Mouse (Mus musculus): ENCODE results near the gene Snrpc. TPM values are rescaled to one million over a fixed set of nuclear protein-coding genes. Genes with fewer than 3 reads are reported as not detected.

Snrpc gene
- polyA plus RNA-seq, 1 experiment from 2014 or later: 330 TPM

DNA sequence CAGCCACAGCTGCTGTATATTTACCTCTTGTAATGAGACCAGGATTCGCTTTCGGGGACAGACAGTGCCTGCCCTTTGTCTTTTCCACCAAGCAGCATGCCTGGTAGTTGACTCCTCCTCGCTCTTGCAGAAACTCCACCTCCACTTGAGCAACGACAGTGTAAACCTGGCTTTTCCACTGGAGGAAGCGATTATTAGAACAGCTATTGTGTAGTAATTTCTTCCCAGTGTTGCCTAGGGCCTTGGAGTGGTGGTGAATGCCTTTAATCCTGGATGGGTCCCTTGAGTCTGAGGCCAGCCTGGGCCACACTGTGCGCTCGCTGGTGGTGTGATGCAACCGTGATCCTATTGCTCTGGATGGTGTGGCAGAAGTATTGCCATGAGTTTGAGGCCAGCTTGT, 45.2 kb downstream of the Snrpc start:
- Histone ChIP-seq H3K27me3 (no peaks in the 10 kb centered on the region), H3K4me3 (replicated peaks) (no peak overlapping the region), H3K36me3 (peaks cover 97% of the 10 kb centered on the region), H3K27ac (no peak overlapping the region), H3K4me1 (no peaks in the 10 kb centered on the region), H3K9ac (no peak overlapping the region), H3K9me3 (replicated peaks) (no peaks in the 10 kb centered on the region), H3K4me2 (no peak overlapping the region)
- no peak for ATAC-seq (replicated peaks; ENCODE audit: low FRiP score)
- WGBS: 91% methylated on average over 8 of the region's 8 CpGs

GRCm38 (mm10) chr17:27883994-27884393, 46.0 kb downstream of the Snrpc start:
- Histone ChIP-seq H3K36me3 (peaks cover 92% of the 10 kb centered on the region), H3K4me2 (no peak overlapping the region), H3K4me1 (no peaks in the 10 kb centered on the region), H3K9me3 (replicated peaks) (no peaks in the 10 kb centered on the region), H3K27me3 (no peaks in the 10 kb centered on the region), H3K27ac (no peak overlapping the region), H3K4me3 (replicated peaks) (no peak overlapping the region), H3K9ac (no peak overlapping the region)
- 89% methylated on average over 6 of the region's 6 CpGs for WGBS
- ATAC-seq (replicated peaks; ENCODE audit: low FRiP score): no peak

DNA sequence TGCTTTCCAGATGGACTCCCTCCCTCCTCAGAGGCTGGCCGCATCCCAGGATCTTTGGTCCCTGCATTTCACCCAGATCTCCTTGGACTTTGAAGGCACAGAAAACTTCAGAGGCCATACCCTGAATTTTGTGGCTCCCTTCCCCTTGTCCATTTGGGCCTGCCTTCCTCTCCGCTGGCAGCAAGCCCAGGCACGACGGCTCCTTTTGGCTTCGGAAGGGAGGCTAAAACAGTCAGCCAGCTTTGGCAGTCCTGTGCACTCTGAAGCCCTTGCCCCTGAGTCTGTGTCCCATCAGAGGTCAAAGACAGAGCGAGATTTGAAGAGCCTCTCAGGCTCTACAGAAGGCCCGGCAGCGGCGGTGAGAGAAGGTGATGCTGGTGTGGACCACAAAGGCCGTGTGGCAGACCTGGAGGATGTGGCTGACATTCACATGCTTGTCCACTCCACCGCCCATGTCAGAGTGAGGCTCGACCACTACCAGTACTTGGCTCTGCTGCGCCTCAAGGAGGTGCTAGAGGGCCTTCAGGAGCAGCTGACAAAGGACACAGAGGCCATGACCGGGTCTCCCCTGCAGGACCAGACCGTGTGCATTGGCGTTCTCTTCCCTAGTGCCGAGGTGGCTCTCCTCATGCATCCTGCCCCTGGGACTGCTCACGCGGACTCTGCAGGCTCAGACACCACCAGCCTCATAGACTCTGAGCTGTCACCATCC, 48.7 kb downstream of the Snrpc start:
- Histone ChIP-seq H3K9ac (no peak overlapping the region), H3K9me3 (replicated peaks) (no peaks in the 10 kb centered on the region), H3K27ac (no peak overlapping the region), H3K4me3 (replicated peaks) (no peak overlapping the region), H3K36me3 (peaks cover 92% of the 10 kb centered on the region), H3K4me1 (no peaks in the 10 kb centered on the region), H3K27me3 (no peaks in the 10 kb centered on the region), H3K4me2 (no peak overlapping the region)
- WGBS: 87% methylated on average over 19 of the region's 19 CpGs
- no peak for ATAC-seq (replicated peaks; ENCODE audit: low FRiP score)

Other genes with a start within 250 kb of the Snrpc start
- gene Nudt3, start 214.7 kb upstream of the Snrpc start, polyA plus RNA-seq (2015; fragmentation: Nextera tagmentation; extraction: Ambion mirVana): 75.2 and 81.5 TPM in 2 replicates
- gene RPS10-NUDT3, start 202.9 kb upstream of the Snrpc start, polyA plus RNA-seq (2015; fragmentation: Nextera tagmentation; extraction: Ambion mirVana): not detected in 2 replicates
- gene Rps10, start 201.5 kb upstream of the Snrpc start, polyA plus RNA-seq (2015; fragmentation: Nextera tagmentation; extraction: Ambion mirVana): 973 and 1,016 TPM in 2 replicates
- 0.99 and 1.5 TPM in 2 replicates for gene Pacsin1, start 182.6 kb upstream of the Snrpc start, polyA plus RNA-seq (2015; fragmentation: Nextera tagmentation; extraction: Ambion mirVana)
- gene Spdef, start 109.2 kb upstream of the Snrpc start, polyA plus RNA-seq (2015; fragmentation: Nextera tagmentation; extraction: Ambion mirVana): 0.16 and 1.4 TPM in 2 replicates
- 16.7 and 16.8 TPM in 2 replicates for gene D17Wsu92e, start 17.5 kb upstream of the Snrpc start, polyA plus RNA-seq (2015; fragmentation: Nextera tagmentation; extraction: Ambion mirVana)
- gene Uhrf1bp1, start 18.3 kb downstream of the Snrpc start, polyA plus RNA-seq (2015; fragmentation: Nextera tagmentation; extraction: Ambion mirVana): 6.1 and 7.9 TPM in 2 replicates
- 12.4 and 14.4 TPM in 2 replicates for gene Anks1, start 71.2 kb downstream of the Snrpc start, polyA plus RNA-seq (2015; fragmentation: Nextera tagmentation; extraction: Ambion mirVana)
- 65.1 and 75.7 TPM in 2 replicates for gene Taf11, start 71.7 kb downstream of the Snrpc start, polyA plus RNA-seq (2015; fragmentation: Nextera tagmentation; extraction: Ambion mirVana)
- 5.8 and 6.1 TPM in 2 replicates for gene Tcp11, start 242.5 kb downstream of the Snrpc start, polyA plus RNA-seq (2015; fragmentation: Nextera tagmentation; extraction: Ambion mirVana)

All from kidney, embryonic 15.5 days (tissue).